Mouse (Mus musculus): ENCODE results near the gene Foxd2.

DNA sequence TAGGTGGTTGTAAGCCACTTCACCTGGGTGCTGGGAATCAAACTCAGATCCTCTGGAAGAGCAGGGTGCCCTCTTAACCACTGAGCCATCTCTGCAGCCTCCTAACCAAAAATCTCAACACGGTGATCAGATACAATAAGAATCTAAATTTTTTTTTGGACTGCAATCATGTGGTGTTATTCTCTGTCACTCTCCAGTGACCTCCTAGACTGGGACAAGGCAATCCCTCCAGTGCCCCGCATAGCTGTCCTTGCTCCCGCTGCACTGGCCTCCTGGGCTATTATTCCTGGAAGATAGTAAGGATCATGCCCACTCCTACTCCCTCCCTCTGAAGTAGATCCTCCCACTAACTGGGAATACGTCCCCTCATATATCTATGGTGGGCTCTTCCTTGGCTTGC, 32.6 kb upstream of the Foxd2 start:
- TF ChIP-seq CTCF (conservative IDR thresholded peaks at IDR 0.05; ENCODE audit: low read length) = no peak
- no peak for TF ChIP-seq POU5F1 (IDR thresholded peaks at IDR 0.05; ENCODE audit: borderline replicate concordance, low read length)
- no peak for TF ChIP-seq NANOG (IDR thresholded peaks at IDR 0.05; ENCODE audit: borderline replicate concordance, low read length)
